In genomic region chr4:133199743-133200142, GRCm38 (mm10) we compare ENCODE assay signal across 13 mouse cellular contexts. TPM values are rescaled to one million over a fixed set of nuclear protein-coding genes. Genes with fewer than 3 reads are reported as not detected.
A peak's percentile ranks its signal among the peaks of the same experiment; 100 is the strongest.
DNase-seq lines count a peak whose midpoint lies in the region; ATAC-seq and TF ChIP-seq lines count a peak whose summit lies in the region.
"Had no signal": no experiment of that assay in that cellular context is flagged by ENCODE, and none has a peak within 500 bp of the region (broad histone marks: within the 10 kb centered on the region; RNA-seq: fewer than 3 reads in every experiment).

No protein-coding gene starts in this region.

- H3K27ac ChIP-seq in heart, embryonic 12.5 days (ENCODE audit: poor library complexity, severe bottlenecking), result peak overlapping the region; percentile 75
- peak overlapping the region; percentile 60; the same call in 1 of the 2 replicates for H3K27ac ChIP-seq in lung, postnatal 0 days (ENCODE audit: low read length)
- peak overlapping the region; percentile 60; the same call in 1 of the 2 replicates for H3K27ac ChIP-seq in heart, postnatal 0 days (ENCODE audit: low read depth)
- H3K27ac ChIP-seq in neural tube, embryonic 15.5 days (replicated peaks), result peak overlapping the region; percentile 72

- H3K27me3 ChIP-seq in heart, embryonic 12.5 days (replicated peaks), result no peaks in the 10 kb centered on the region
- H3K27me3 ChIP-seq in lung, postnatal 0 days (replicated peaks; ENCODE audit: insufficient read depth, low read length), result no peaks in the 10 kb centered on the region
- no peaks in the 10 kb centered on the region for H3K27me3 ChIP-seq in heart, postnatal 0 days (ENCODE audit: control insufficient read depth, insufficient read depth, low read length)
- no peaks in the 10 kb centered on the region for H3K27me3 ChIP-seq in neural tube, embryonic 15.5 days (replicated peaks)
- H3K27me3 ChIP-seq: CH12.LX had no signal

- H3K9ac ChIP-seq in heart, embryonic 12.5 days, result peak overlapping the region; percentile 53; the same call in 1 of the 2 replicates
- H3K9ac ChIP-seq in lung, postnatal 0 days (replicated peaks; ENCODE audit: low read depth), result no peak overlapping the region
- peak overlapping the region; percentile 28; the same call in 1 of the 2 replicates for H3K9ac ChIP-seq in heart, postnatal 0 days (replicated peaks; ENCODE audit: low read depth, low read length)
- H3K9ac ChIP-seq in neural tube, embryonic 15.5 days (replicated peaks), result no peak overlapping the region

- no peak overlapping the region for H3K4me3 ChIP-seq in heart, embryonic 12.5 days
- H3K4me3 ChIP-seq in lung, postnatal 0 days (ENCODE audit: low read depth, low read length), result no peak overlapping the region
- H3K4me3 ChIP-seq in heart, postnatal 0 days (ENCODE audit: low read depth, low read length), result no peak overlapping the region
- no peak overlapping the region for H3K4me3 ChIP-seq in neural tube, embryonic 15.5 days (replicated peaks)

- no peaks in the 10 kb centered on the region for H3K9me3 ChIP-seq in heart, embryonic 12.5 days (replicated peaks)
- no peaks in the 10 kb centered on the region for H3K9me3 ChIP-seq in lung, postnatal 0 days (ENCODE audit: low read length)
- H3K9me3 ChIP-seq in heart, postnatal 0 days (replicated peaks; ENCODE audit: control insufficient read depth, low read length), result no peaks in the 10 kb centered on the region
- no peaks in the 10 kb centered on the region for H3K9me3 ChIP-seq in neural tube, embryonic 15.5 days (replicated peaks)

- H3K4me1 ChIP-seq in heart, embryonic 12.5 days (replicated peaks), result peaks cover 70% of the 10 kb centered on the region
- H3K4me1 ChIP-seq in lung, postnatal 0 days (ENCODE audit: insufficient read depth, low read depth, low read length), result peaks cover 16% of the 10 kb centered on the region
- peaks cover 38% of the 10 kb centered on the region; the same call in 1 of the 2 replicates for H3K4me1 ChIP-seq in heart, postnatal 0 days (ENCODE audit: control insufficient read depth, insufficient read depth)
- H3K4me1 ChIP-seq in neural tube, embryonic 15.5 days, result peaks cover 63% of the 10 kb centered on the region

- peak overlapping the region; percentile 23; the same call in 1 of the 2 replicates for H3K4me2 ChIP-seq in heart, embryonic 12.5 days
- H3K4me2 ChIP-seq in lung, postnatal 0 days (replicated peaks; ENCODE audit: low read depth, low read length), result no peak overlapping the region
- H3K4me2 ChIP-seq in heart, postnatal 0 days (ENCODE audit: low read depth, low read length), result no peak overlapping the region
- no peak overlapping the region for H3K4me2 ChIP-seq in neural tube, embryonic 15.5 days

- no peak for TF ChIP-seq EP300 in lung, postnatal 0 days (IDR thresholded peaks at IDR 0.05)
- no peak for TF ChIP-seq EP300 in heart, postnatal 0 days (IDR thresholded peaks at IDR 0.05; ENCODE audit: low read depth)

- DNase-seq in heart, adult 8-10 months (ENCODE audit: low spot score), result no peak
- no peak for DNase-seq in lung, postnatal 0 days (ENCODE audit: low spot score)
- DNase-seq in lung, postnatal 10 days, result no peak
- no peak for DNase-seq in heart, postnatal 0 days (ENCODE audit: low spot score)
- DNase-seq in c-Kit-positive CD71-positive TER-119-positive erythroid progenitor cells, embryonic 14.5 days (ENCODE audit: low spot score), result no peak
- no peak for DNase-seq in thymus, postnatal 25 days
- DNase-seq: thymus, adult 2 months had no signal

- 48% methylated on average over 6 of the region's 6 CpGs for WGBS in heart, embryonic 12.5 days
- WGBS in lung, postnatal 0 days, result 61% methylated on average over 6 of the region's 6 CpGs
- 48% methylated on average over 6 of the region's 6 CpGs for WGBS in heart, postnatal 0 days
- WGBS in neural tube, embryonic 15.5 days, result 68% methylated on average over 6 of the region's 6 CpGs

- peaks cover 27% of the 10 kb centered on the region for H3K36me3 ChIP-seq in heart, embryonic 12.5 days
- H3K36me3 ChIP-seq in lung, postnatal 0 days (ENCODE audit: insufficient read depth, low read length), result peaks cover 16% of the 10 kb centered on the region
- peaks cover 27% of the 10 kb centered on the region for H3K36me3 ChIP-seq in heart, postnatal 0 days (replicated peaks; ENCODE audit: control insufficient read depth, insufficient read depth, low read length)
- peaks cover 11% of the 10 kb centered on the region; the same call in 1 of the 2 replicates for H3K36me3 ChIP-seq in neural tube, embryonic 15.5 days

- TF ChIP-seq CTCF in lung, postnatal 0 days (IDR thresholded peaks at IDR 0.05), result no peak
- TF ChIP-seq CTCF in heart, postnatal 0 days (IDR thresholded peaks at IDR 0.05; ENCODE audit: low read depth), result no peak

- ATAC-seq in heart, embryonic 12.5 days (ENCODE audit: insufficient number of reproducible peaks, low FRiP score), result no peak
- no peak for ATAC-seq in lung, postnatal 0 days
- ATAC-seq in heart, postnatal 0 days (ENCODE audit: insufficient read depth, low read depth), result no peak
- no peak for ATAC-seq in neural tube, embryonic 15.5 days (ENCODE audit: low FRiP score)

RNA-seq across cellular contexts. Expression of gene Cd164l2, which starts 12.2 kb away (rescaled TPM):
- polyA plus RNA-seq in heart, embryonic 12.5 days (2016; fragmentation: Nextera tagmentation; extraction: Ambion mirVana), result 0.34 TPM in 1 of 2 replicates, not detected in the other
- total RNA-seq in heart, adult 8-10 months (2022), result not detected
- polyA plus RNA-seq in lung, postnatal 0 days (2015; fragmentation: Nextera tagmentation; extraction: Ambion mirVana), result 8.7 and 10.3 TPM in 2 replicates
- not detected in 2 replicates for total RNA-seq in heart, postnatal 0 days (2014; rRNA removed; ENCODE audit: low replicate concordance)
- 0.23 and 0.33 TPM in 2 replicates for polyA plus RNA-seq in heart, postnatal 0 days (2015; fragmentation: Nextera tagmentation; extraction: Ambion mirVana)
- 2.6 and 3.9 TPM in 2 replicates for polyA plus RNA-seq in neural tube, embryonic 15.5 days (2015; fragmentation: Nextera tagmentation; extraction: Ambion mirVana)
- total RNA-seq: CH12.LX; common myeloid progenitor, adult 5-6 weeks had no signal

RNA-seq across cellular contexts. Expression of gene Gpr3, which starts 12.6 kb away (rescaled TPM):
- polyA plus RNA-seq in heart, embryonic 12.5 days (2016; fragmentation: Nextera tagmentation; extraction: Ambion mirVana), result 0.27 and 0.37 TPM in 2 replicates
- not detected for total RNA-seq in heart, adult 8-10 months (2022)
- not detected in 2 replicates for polyA plus RNA-seq in lung, postnatal 0 days (2015; fragmentation: Nextera tagmentation; extraction: Ambion mirVana)
- total RNA-seq in heart, postnatal 0 days (2014; rRNA removed; ENCODE audit: low replicate concordance), result not detected in 2 replicates
- 0.15 and 0.21 TPM in 2 replicates for polyA plus RNA-seq in heart, postnatal 0 days (2015; fragmentation: Nextera tagmentation; extraction: Ambion mirVana)
- polyA plus RNA-seq in neural tube, embryonic 15.5 days (2015; fragmentation: Nextera tagmentation; extraction: Ambion mirVana), result 1.3 and 2.5 TPM in 2 replicates
- total RNA-seq: common myeloid progenitor, adult 5-6 weeks; neutrophil, adult 5-6 weeks had no signal
- polyA plus RNA-seq: small intestine, adult 2 months; thymus, adult 2 months had no signal

RNA-seq across cellular contexts. Expression of gene Map3k6, which starts 40.9 kb away (rescaled TPM):
- polyA plus RNA-seq in heart, embryonic 12.5 days (2016; fragmentation: Nextera tagmentation; extraction: Ambion mirVana), result 2.3 and 3.2 TPM in 2 replicates
- total RNA-seq in heart, adult 8-10 months (2022), result 10 to 100 TPM; 14.8 to 21.8 (median 16.3) TPM
- 7.8 and 18.7 TPM in 2 replicates for polyA plus RNA-seq in lung, postnatal 0 days (2015; fragmentation: Nextera tagmentation; extraction: Ambion mirVana)
- 13.8 and 14.8 TPM in 2 replicates for total RNA-seq in heart, postnatal 0 days (2014; rRNA removed; ENCODE audit: low replicate concordance)
- polyA plus RNA-seq in heart, postnatal 0 days (2015; fragmentation: Nextera tagmentation; extraction: Ambion mirVana), result 2.7 and 2.8 TPM in 2 replicates
- polyA plus RNA-seq in neural tube, embryonic 15.5 days (2015; fragmentation: Nextera tagmentation; extraction: Ambion mirVana), result 3.0 and 4.0 TPM in 2 replicates

Comparison
In these comparisons a context has a peak if more than half of its experiments do, and no peak if none do; other contexts are left out.
1. H3K9ac ChIP-seq: peak in heart, embryonic 12.5 days (single experiment) and heart, postnatal 0 days (single experiment); none in lung, postnatal 0 days (single experiment) and neural tube, embryonic 15.5 days (single experiment).
2. Peak in every context shown above with its lines, with median percentiles within 50 percentile points of each other: H3K27ac ChIP-seq.